Mouse (Mus musculus) kidney, adult 10 weeks (tissue): Measurements from ENCODE around the gene Ntan1. TPM values are rescaled to one million over a fixed set of nuclear protein-coding genes. Genes with fewer than 3 reads are reported as not detected.

Source experiments
- polyA plus RNA-seq: library from polyadenylated mRNA; stranded (reverse); fragments of 350-450 nt; fragmentation: Illumina TruSeq; extraction: RNeasy Lipid Tissue Mini Kit (QIAGEN cat#74804); gene quantifications from one replicate; pipeline ENCODE4 v1.2.3, GENCODE M21; 2014; ENCODE audit warnings: low read depth, low replicate concordance

Gene Ntan1
- polyA plus RNA-seq, result 86.6 TPM

DNA sequence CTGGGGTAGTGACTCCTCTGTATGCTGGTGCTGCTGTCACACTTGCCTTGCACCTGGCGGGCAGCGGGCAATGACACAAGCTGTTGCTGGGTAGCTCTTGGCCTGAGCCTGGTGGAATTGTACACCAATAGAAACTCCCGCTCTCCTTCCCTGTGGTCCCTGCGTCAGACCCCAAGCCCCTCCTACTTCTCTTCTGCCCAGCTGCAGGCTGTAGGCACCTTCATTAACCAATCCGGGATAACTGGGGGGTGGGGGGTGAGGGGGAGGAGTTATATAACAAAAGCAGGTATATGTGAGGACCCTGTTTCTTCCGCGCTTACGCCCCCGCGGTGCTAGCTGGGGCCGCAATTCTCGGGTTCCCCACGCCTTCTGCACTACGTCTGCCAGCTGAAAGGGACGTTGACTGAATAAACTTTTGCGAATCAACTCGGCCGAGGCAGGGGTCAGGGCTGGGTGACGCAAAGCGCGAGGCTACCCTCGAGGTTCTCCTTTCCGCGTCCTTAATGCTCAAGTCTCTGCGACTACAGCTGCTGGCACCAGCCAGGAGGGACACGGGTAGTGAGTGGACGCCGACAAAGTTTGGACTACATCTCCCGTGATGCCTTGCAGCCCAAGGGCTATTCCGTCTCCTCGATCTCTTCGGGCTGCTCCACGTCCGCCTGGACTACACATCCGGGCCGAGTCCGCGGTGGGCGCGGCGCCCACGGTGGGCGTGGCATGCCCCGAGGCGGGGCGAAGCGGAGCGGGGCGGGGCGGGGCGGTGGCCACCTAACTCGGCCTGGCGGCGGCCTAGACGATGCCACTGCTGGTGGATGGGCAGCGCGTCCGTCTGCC is at the start of gene Ntan1:
Ntan1 (plus strand) TSS at position 286 of the 834 bp plus-strand sequence.

DNA sequence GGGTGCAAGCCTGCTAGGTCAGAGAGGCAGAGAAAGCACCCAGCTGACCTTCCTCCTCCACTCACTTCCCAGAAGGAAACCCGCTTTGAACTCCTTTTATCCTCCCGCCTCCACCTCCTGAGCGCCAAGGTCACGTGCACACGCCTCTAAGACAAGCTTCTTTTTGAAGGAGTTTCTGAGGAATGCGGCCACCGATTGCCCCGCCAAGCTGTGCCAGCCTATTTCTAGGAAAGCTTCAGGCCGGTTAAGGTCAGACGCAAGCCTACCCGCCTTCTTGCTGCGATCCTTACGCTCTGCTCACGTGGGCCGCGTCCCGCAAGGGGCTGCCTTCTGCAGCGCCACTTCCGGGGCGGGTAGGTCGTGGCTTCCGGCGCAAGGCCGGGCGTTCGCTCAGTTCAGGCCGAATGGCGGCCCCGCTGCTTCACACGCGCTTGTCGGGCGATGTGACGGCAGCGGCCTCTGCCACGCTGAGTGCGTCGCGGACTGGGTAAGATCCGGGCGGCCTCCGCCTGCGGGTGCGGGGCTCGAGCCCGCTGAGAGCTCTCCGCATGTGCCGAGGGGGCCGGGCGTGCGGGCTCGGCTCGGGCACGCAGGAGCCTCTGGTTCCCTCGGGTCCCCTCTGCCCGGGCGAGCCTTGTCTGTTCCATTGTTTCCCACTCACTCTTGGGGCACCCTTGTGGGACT is 38.1 kb upstream of the Ntan1 start, which contains the start of gene Rrn3:
Rrn3 (plus strand) TSS at position 356 of the 684 bp plus-strand sequence.

Other genes with a start within 250 kb of the Ntan1 start
- gene Parn, start 150.7 kb upstream of the Ntan1 start, polyA plus RNA-seq, result 19.5 TPM
- gene Bfar, start 147.0 kb upstream of the Ntan1 start, polyA plus RNA-seq, result 32.6 TPM
- gene 3110001I22Rik, start 146.9 kb upstream of the Ntan1 start, polyA plus RNA-seq, result 6.5 TPM
- not detected for gene Pla2g10, start 87.9 kb upstream of the Ntan1 start, polyA plus RNA-seq
- gene Rrn3, start 38.1 kb upstream of the Ntan1 start, polyA plus RNA-seq, result 28.1 TPM
- 102 TPM for gene Pdxdc1, start 84.3 kb downstream of the Ntan1 start, polyA plus RNA-seq
- gene Mpv17l, start 84.3 kb downstream of the Ntan1 start, polyA plus RNA-seq, result 1,981 TPM
- gene 2900011O08Rik, start 167.8 kb downstream of the Ntan1 start, polyA plus RNA-seq, result not detected
- gene Ifitm7, start 168.0 kb downstream of the Ntan1 start, polyA plus RNA-seq, result 0.40 TPM